Mouse (Mus musculus): ENCODE results near the gene Mier2.

- TF ChIP-seq GATA1 (IDR thresholded peaks at IDR 0.05; ENCODE audit: low read length) = no peak
- TF ChIP-seq TAL1 (IDR thresholded peaks at IDR 0.05; ENCODE audit: low read length) = no peak; the same call in 2 of the 3 replicates
Observed at GRCm38 (mm10) chr10:79496701-79497288, 58.2 kb downstream of the Mier2 start.
